Mouse (Mus musculus): Measurements from ENCODE around the gene Pskh1. TPM values are rescaled to one million over a fixed set of nuclear protein-coding genes. Genes with fewer than 3 reads are reported as not detected.

Gene Pskh1
- polyA plus RNA-seq, 1 experiment from 2014 or later, result 31.7 TPM

- peak overlapping the region; percentile 69 for H3K27ac ChIP-seq (ENCODE audit: low read depth)
- under 1% methylated on average over 30 of the region's 30 CpGs for WGBS
- H3K27me3 ChIP-seq (replicated peaks; ENCODE audit: control insufficient read depth, insufficient read depth, low read length), result no peaks in the 10 kb centered on the region
- peak overlapping the region; percentile 63 for H3K9ac ChIP-seq (ENCODE audit: low read length)
- H3K4me1 ChIP-seq (replicated peaks; ENCODE audit: control insufficient read depth, insufficient read depth, low read length), result peaks cover 13% of the 10 kb centered on the region; the same call in 1 of the 2 replicates
- peaks cover 27% of the 10 kb centered on the region for H3K36me3 ChIP-seq (ENCODE audit: control insufficient read depth, insufficient read depth, low read length)
- H3K4me3 ChIP-seq (ENCODE audit: low read depth, low read length), result peak overlapping the region; percentile 82
- ATAC-seq (replicated peaks; ENCODE audit: low FRiP score, low TSS enrichment, low read depth) (peak; percentile 86), DNase-seq (ENCODE audit: low spot score) (peak; percentile 86)
- H3K4me2 ChIP-seq (ENCODE audit: low read length), result peak overlapping the region; percentile 94
- no peaks in the 10 kb centered on the region for H3K9me3 ChIP-seq (ENCODE audit: control insufficient read depth, low read length)
Observed at GRCm38 (mm10) chr8:105936866-105937475, 36.7 kb downstream of the Pskh1 start.

GRCm38 (mm10) chr8:105937496-105938305 is 37.5 kb downstream of the Pskh1 start:
- Histone ChIP-seq H3K4me1 (replicated peaks; ENCODE audit: control insufficient read depth, insufficient read depth, low read length) (peaks cover 13% of the 10 kb centered on the region; the same call in 1 of the 2 replicates), H3K4me3 (ENCODE audit: low read depth, low read length) (peak overlapping the region; percentile 82), H3K4me2 (ENCODE audit: low read length) (peak overlapping the region; percentile 94), H3K36me3 (ENCODE audit: control insufficient read depth, insufficient read depth, low read length) (peaks cover 26% of the 10 kb centered on the region; the same call in 1 of the 2 replicates), H3K9me3 (ENCODE audit: control insufficient read depth, low read length) (no peaks in the 10 kb centered on the region), H3K27me3 (replicated peaks; ENCODE audit: control insufficient read depth, insufficient read depth, low read length) (no peaks in the 10 kb centered on the region), H3K27ac (ENCODE audit: low read depth) (peak overlapping the region; percentile 69), H3K9ac (ENCODE audit: low read length) (peak overlapping the region; percentile 63)
- WGBS, result under 1% methylated on average over 33 of the region's 33 CpGs
- ATAC-seq (replicated peaks; ENCODE audit: low FRiP score, low TSS enrichment, low read depth), result peak; percentile 33; the same call in 1 of the 2 replicates
- peak; percentile 84 for DNase-seq (ENCODE audit: low spot score)

GRCm38 (mm10) chr8:105938306-105938669 is 38.0 kb downstream of the Pskh1 start, which contains the start of gene Psmb10:
Psmb10 (minus strand) TSS chr8:105938444.
- ATAC-seq (replicated peaks; ENCODE audit: low FRiP score, low TSS enrichment, low read depth) (no peak), DNase-seq (ENCODE audit: low spot score) (no peak)
- Histone ChIP-seq H3K9ac (ENCODE audit: low read length) (peak within 1 kb of the TSS; percentile 63), H3K36me3 (ENCODE audit: control insufficient read depth, insufficient read depth, low read length) (peaks cover 26% of the 10 kb centered on the region), H3K4me1 (replicated peaks; ENCODE audit: control insufficient read depth, insufficient read depth, low read length) (peaks cover 13% of the 10 kb centered on the region; the same call in 1 of the 2 replicates), H3K27ac (ENCODE audit: low read depth) (peak within 1 kb of the TSS; percentile 69), H3K27me3 (replicated peaks; ENCODE audit: control insufficient read depth, insufficient read depth, low read length) (no peaks in the 10 kb centered on the region), H3K4me2 (ENCODE audit: low read length) (peak within 1 kb of the TSS; percentile 94), H3K9me3 (ENCODE audit: control insufficient read depth, low read length) (no peaks in the 10 kb centered on the region), H3K4me3 (ENCODE audit: low read depth, low read length) (peak within 1 kb of the TSS; percentile 82)
- 16% methylated on average over 4 of the region's 4 CpGs for WGBS

DNA sequence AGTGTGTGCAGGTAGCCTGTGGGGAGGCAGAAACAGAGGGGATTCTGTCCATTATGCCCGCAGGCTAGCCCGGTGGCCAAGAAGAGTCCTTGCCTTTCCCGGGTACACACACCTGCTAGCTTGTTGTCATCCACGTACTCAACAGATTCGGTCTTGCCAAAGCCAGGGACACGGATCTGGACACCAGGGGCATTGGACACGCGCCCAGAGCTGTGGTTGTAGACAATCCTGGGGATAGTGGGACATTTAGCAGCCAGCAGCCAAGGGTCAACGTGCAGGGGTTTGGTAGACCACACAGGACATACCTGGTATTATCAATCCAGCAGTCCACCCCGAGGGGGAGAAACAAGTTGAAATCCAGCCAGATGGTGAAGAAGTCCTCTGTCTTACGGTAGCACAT is 41.8 kb downstream of the Pskh1 start:
- Histone ChIP-seq H3K27ac (ENCODE audit: low read depth) (no peak overlapping the region), H3K27me3 (replicated peaks; ENCODE audit: control insufficient read depth, insufficient read depth, low read length) (no peaks in the 10 kb centered on the region), H3K36me3 (ENCODE audit: control insufficient read depth, insufficient read depth, low read length) (peaks cover 51% of the 10 kb centered on the region), H3K9ac (ENCODE audit: low read length) (no peak overlapping the region), H3K4me3 (ENCODE audit: low read depth, low read length) (no peak overlapping the region), H3K4me1 (replicated peaks; ENCODE audit: control insufficient read depth, insufficient read depth, low read length) (0 out of 2 replicates have a peak, but pooled peaks cover 5% of the 10 kb centered on the region), H3K9me3 (ENCODE audit: control insufficient read depth, low read length) (no peaks in the 10 kb centered on the region), H3K4me2 (ENCODE audit: low read length) (no peak overlapping the region)
- WGBS, result 96% methylated on average over 11 of the region's 11 CpGs
- ATAC-seq (replicated peaks; ENCODE audit: low FRiP score, low TSS enrichment, low read depth), result no peak
- no peak for DNase-seq (ENCODE audit: low spot score)

DNA sequence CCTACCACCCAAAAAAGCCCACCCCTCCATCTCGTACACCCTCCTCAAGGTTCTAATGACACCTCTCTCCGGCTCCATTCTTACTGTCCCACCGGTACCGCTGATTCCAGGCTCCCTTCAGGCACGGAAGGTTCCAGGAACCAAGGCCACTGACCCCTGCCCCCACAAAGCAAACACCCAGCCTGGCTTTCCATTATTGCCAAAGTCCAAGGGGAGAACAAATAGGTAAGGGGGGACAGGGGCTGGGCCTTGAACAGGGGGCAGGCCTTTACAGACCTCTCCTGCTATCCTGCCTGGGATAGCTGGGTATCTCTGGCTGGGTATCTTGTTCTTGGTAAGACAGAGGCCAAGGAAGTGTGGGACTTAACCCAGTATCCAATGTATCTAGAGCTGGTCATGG is 42.3 kb downstream of the Pskh1 start:
- no peak overlapping the region for H3K4me2 ChIP-seq (ENCODE audit: low read length)
- 0 out of 2 replicates have a peak, but pooled peaks cover 5% of the 10 kb centered on the region for H3K4me1 ChIP-seq (replicated peaks; ENCODE audit: control insufficient read depth, insufficient read depth, low read length)
- ATAC-seq (replicated peaks; ENCODE audit: low FRiP score, low TSS enrichment, low read depth), result no peak

GRCm38 (mm10) chr8:105943321-105943739 is 43.1 kb downstream of the Pskh1 start, which contains the start of gene Lcat:
Lcat (minus strand) TSS chr8:105943382.
- ATAC-seq (replicated peaks; ENCODE audit: low FRiP score, low TSS enrichment, low read depth) (no peak), DNase-seq (ENCODE audit: low spot score) (no peak)
- no peak within 1 kb of the TSS for H3K9ac ChIP-seq (ENCODE audit: low read length)
- 0 out of 2 replicates have a peak, but pooled peaks cover under 1% of the 10 kb centered on the region for H3K4me1 ChIP-seq (replicated peaks; ENCODE audit: control insufficient read depth, insufficient read depth, low read length)
- H3K4me3 ChIP-seq (ENCODE audit: low read depth, low read length), result no peak within 1 kb of the TSS
- H3K4me2 ChIP-seq (ENCODE audit: low read length), result no peak within 1 kb of the TSS
- H3K9me3 ChIP-seq (ENCODE audit: control insufficient read depth, low read length), result no peaks in the 10 kb centered on the region
- 83% methylated on average over 8 of the region's 8 CpGs for WGBS
- H3K36me3 ChIP-seq (ENCODE audit: control insufficient read depth, insufficient read depth, low read length), result peaks cover 64% of the 10 kb centered on the region
- H3K27ac ChIP-seq (ENCODE audit: low read depth), result no peak within 1 kb of the TSS
- H3K27me3 ChIP-seq (replicated peaks; ENCODE audit: control insufficient read depth, insufficient read depth, low read length), result no peaks in the 10 kb centered on the region

More for the DNA sequence above, 42.3 kb downstream of the Pskh1 start:
- no peak for DNase-seq (ENCODE audit: low spot score)
- no peaks in the 10 kb centered on the region for H3K27me3 ChIP-seq (replicated peaks; ENCODE audit: control insufficient read depth, insufficient read depth, low read length)
- H3K27ac ChIP-seq (ENCODE audit: low read depth), result no peak overlapping the region
- peaks cover 56% of the 10 kb centered on the region for H3K36me3 ChIP-seq (ENCODE audit: control insufficient read depth, insufficient read depth, low read length)
- H3K9me3 ChIP-seq (ENCODE audit: control insufficient read depth, low read length), result no peaks in the 10 kb centered on the region
- H3K9ac ChIP-seq (ENCODE audit: low read length), result no peak overlapping the region
- 92% methylated on average over 5 of the region's 5 CpGs for WGBS
- no peak overlapping the region for H3K4me3 ChIP-seq (ENCODE audit: low read depth, low read length)

DNA sequence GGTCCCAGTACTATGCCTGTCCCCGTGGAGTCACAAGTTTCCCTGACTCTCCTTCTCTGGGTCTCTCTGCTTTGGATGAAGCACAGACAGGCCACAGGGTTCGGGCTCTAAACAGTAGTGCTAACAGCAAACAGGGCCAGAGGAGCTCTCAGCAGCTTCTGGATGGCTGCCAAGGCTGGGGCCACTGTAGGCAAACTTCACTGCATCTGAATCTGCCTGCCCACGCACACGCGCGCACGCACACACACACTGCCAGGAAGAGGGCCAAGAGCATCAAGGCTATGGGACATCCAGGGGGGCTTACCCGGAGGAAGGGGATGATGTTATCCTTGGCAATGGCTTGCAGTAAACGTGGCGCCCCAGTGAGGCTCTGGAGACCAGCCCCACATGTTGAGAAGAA is 49.1 kb downstream of the Pskh1 start:
- no peak overlapping the region for H3K4me3 ChIP-seq (ENCODE audit: low read depth, low read length)
- peaks cover 89% of the 10 kb centered on the region for H3K36me3 ChIP-seq (ENCODE audit: control insufficient read depth, insufficient read depth, low read length)
- peak; percentile 55 for DNase-seq (ENCODE audit: low spot score)
- H3K4me1 ChIP-seq (replicated peaks; ENCODE audit: control insufficient read depth, insufficient read depth, low read length), result no peaks in the 10 kb centered on the region; the same call in 1 of the 2 replicates
- no peaks in the 10 kb centered on the region for H3K9me3 ChIP-seq (ENCODE audit: control insufficient read depth, low read length)
- H3K9ac ChIP-seq (ENCODE audit: low read length), result no peak overlapping the region
- H3K27ac ChIP-seq (ENCODE audit: low read depth), result no peak overlapping the region
- no peak overlapping the region for H3K4me2 ChIP-seq (ENCODE audit: low read length)
- no peak for ATAC-seq (replicated peaks; ENCODE audit: low FRiP score, low TSS enrichment, low read depth)
- 67% methylated on average over 10 of the region's 10 CpGs for WGBS
- H3K27me3 ChIP-seq (replicated peaks; ENCODE audit: control insufficient read depth, insufficient read depth, low read length), result no peaks in the 10 kb centered on the region

DNA sequence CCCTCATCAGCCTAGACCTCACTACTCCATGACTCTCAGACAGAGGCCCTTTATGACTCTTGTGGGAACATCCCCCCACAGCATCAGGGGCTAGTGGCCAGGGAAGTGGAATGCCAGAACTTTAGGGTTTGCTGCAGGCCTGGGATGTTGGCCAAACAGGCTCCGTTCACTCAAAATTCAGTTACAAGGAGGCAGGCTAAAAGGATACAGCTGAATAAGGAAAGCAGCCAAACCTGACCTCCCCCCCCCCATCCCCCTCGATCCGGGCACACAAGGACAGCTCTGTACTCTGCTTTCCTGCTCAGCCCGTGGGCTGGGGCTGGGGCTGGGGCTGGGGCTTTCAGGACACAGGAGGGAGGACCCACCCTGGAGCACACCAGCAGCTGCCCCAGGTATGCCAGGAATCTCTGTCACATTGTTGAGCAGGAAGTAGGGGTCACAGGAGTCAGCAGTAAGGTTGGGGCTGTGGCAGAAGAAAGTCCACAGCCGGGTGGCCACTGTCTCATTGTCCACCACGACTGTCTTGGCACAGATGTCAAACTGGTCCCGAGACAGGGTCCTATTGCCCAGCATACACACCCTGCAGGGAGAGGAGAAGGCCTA is 50.9 kb downstream of the Pskh1 start:
- ATAC-seq (replicated peaks; ENCODE audit: low FRiP score, low TSS enrichment, low read depth), result no peak
- Histone ChIP-seq H3K36me3 (ENCODE audit: control insufficient read depth, insufficient read depth, low read length) (peaks cover 87% of the 10 kb centered on the region), H3K27ac (ENCODE audit: low read depth) (no peak overlapping the region), H3K9ac (ENCODE audit: low read length) (no peak overlapping the region), H3K9me3 (ENCODE audit: control insufficient read depth, low read length) (no peaks in the 10 kb centered on the region), H3K27me3 (replicated peaks; ENCODE audit: control insufficient read depth, insufficient read depth, low read length) (no peaks in the 10 kb centered on the region), H3K4me3 (ENCODE audit: low read depth, low read length) (no peak overlapping the region), H3K4me1 (replicated peaks; ENCODE audit: control insufficient read depth, insufficient read depth, low read length) (no peaks in the 10 kb centered on the region; the same call in 1 of the 2 replicates), H3K4me2 (ENCODE audit: low read length) (no peak overlapping the region)
- DNase-seq (ENCODE audit: low spot score), result no peak
- 39% methylated on average over 7 of the region's 7 CpGs for WGBS
